Mouse (Mus musculus) liver, embryonic 14.5 days (tissue): ENCODE data around the gene Ptpn14. TPM values are rescaled to one million over a fixed set of nuclear protein-coding genes. Genes with fewer than 3 reads are reported as not detected.

Experiments used
- ATAC-seq: fragments of 200-750 bp; cut with Nextera tagmentation; 2 replicates; pipeline ENCODE4 v1.8.0; 2017; ENCODE audit warnings: moderate number of reproducible peaks, mild to moderate bottlenecking, moderate library complexity; ENCODE audit not compliant: insufficient read depth
- DNase-seq, 3 experiments: peaks; one replicate each; pipeline ENCODE4 v3.0.0-alpha.2; 2012 to 2013; ENCODE audit warnings: low read depth in 3 of 3, low spot score in 3 of 3
- H3K27ac ChIP-seq: fragments of 300-500 bp; sonication (generic); 2 replicates; pipeline ENCODE4 v1.5.1; 2014; ENCODE audit warnings: moderate library complexity, mild to moderate bottlenecking, control low read depth, inconsistent platforms
- H3K27me3 ChIP-seq: fragments of 300-500 bp; sonication (generic); 2 replicates; pipeline ENCODE4 v1.6.1; 2014; ENCODE audit warnings: mild to moderate bottlenecking, low read length, moderate library complexity; ENCODE audit not compliant: control insufficient read depth, insufficient read depth
- H3K36me3 ChIP-seq: fragments of 300-500 bp; sonication (generic); replicated peaks from 2 replicates; pipeline ENCODE4 v1.6.1; 2014; ENCODE audit warnings: low read depth; ENCODE audit not compliant: control insufficient read depth, insufficient read depth
- H3K4me1 ChIP-seq, 2 experiments: fragments of 200-500 bp in 1 of 2; fragments of 300-500 bp in 1 of 2; sonication (generic) in 1 of 2; replicated peaks; 2 replicates each; pipeline ENCODE4 v1.6.1; 2012 to 2014; ENCODE audit warnings: antibody characterized with exemption in 1 of 2, inconsistent platforms in 1 of 2, low read length in 1 of 2; ENCODE audit not compliant: control insufficient read depth in 2 of 2, insufficient read depth in 2 of 2
- H3K4me2 ChIP-seq: fragments of 300-500 bp; sonication (generic); 2 replicates; pipeline ENCODE4 v1.6.1; 2014; ENCODE audit warnings: low read depth, mild to moderate bottlenecking, control low read depth, moderate library complexity
- H3K4me3 ChIP-seq, 2 experiments: fragments of 200-500 bp in 1 of 2; fragments of 300-500 bp in 1 of 2; sonication (generic) in 1 of 2; 2 replicates each; pipeline ENCODE4 v1.5.1; 2012 to 2014; ENCODE audit warnings: low read depth in 2 of 2, low read length in 2 of 2, mild to moderate bottlenecking in 2 of 2, control low read depth in 1 of 2, inconsistent platforms in 1 of 2, moderate library complexity in 1 of 2; ENCODE audit not compliant: insufficient read depth in 1 of 2
- H3K9ac ChIP-seq: fragments of 300-500 bp; sonication (generic); replicated peaks from 2 replicates; pipeline ENCODE4 v1.6.1; 2014; ENCODE audit warnings: mild to moderate bottlenecking, control low read depth, moderate library complexity
- H3K9me3 ChIP-seq: fragments of 300-500 bp; sonication (generic); 2 replicates; pipeline ENCODE4 v1.6.1; 2016; ENCODE audit warnings: low read length, mixed read lengths; ENCODE audit not compliant: control insufficient read depth
- CTCF ChIP-seq: IDR thresholded peaks from 2 replicates; pipeline ENCODE4 v1.5.1; 2016; ENCODE audit warnings: antibody characterized with exemption, low read depth, control low read depth
- EP300 ChIP-seq: IDR thresholded peaks from 2 replicates; pipeline ENCODE4 v1.6.1; 2016; ENCODE audit warnings: antibody characterized with exemption, low read depth
- WGBS: fragments of 180-500 bp; shearing (Covaris S2); extraction: QIAGEN DNeasy Blood & Tissue Kit; methylation state at CpG from one replicate; pipeline ENCODE4 v1.1.7; 2014; ENCODE audit not compliant: insufficient replicate concordance; 5-methylcytosine and 5-hydroxymethylcytosine counted together
- polyA plus RNA-seq, 2 experiments: library from polyadenylated mRNA; depleted of rRNA in 1 of 2; stranded (reverse) in 1 of 2; unstranded in 1 of 2; fragments of >200 nt; fragmentation: Nextera tagmentation in 1 of 2; extraction: Ambion mirVana in 1 of 2; gene quantifications; 2 replicates each; pipeline versions ENCODE4 v1.2.1 to v1.2.3; 2012 to 2014

The Ptpn14 gene
- polyA plus RNA-seq, 2 experiments = 0.22 to 0.50 TPM

- Histone ChIP-seq H3K4me2 (no peak overlapping the region), H3K27ac (no peak overlapping the region), H3K4me1 (peaks cover 4 to 15% of the 10 kb centered on the region in 2 experiments; a peak in 2 of 4 replicates), H3K36me3 (no peaks in the 10 kb centered on the region), H3K9me3 (no peaks in the 10 kb centered on the region), H3K4me3 (no peak overlapping the region), H3K9ac (no peak overlapping the region), H3K27me3 (no peaks in the 10 kb centered on the region)
- WGBS = 46% methylated on average over 10 of the region's 10 CpGs
- DNase-seq (no peak), ATAC-seq (no peak; the same call in 1 of the 2 replicates)
- no peak for TF ChIP-seq EP300
- no peak for TF ChIP-seq CTCF
Observed at GRCm38 (mm10) chr1:189781721-189782345, 53.8 kb downstream of the Ptpn14 start.

GRCm38 (mm10) chr1:189782709-189783108, 54.6 kb downstream of the Ptpn14 start:
- no peaks in the 10 kb centered on the region for H3K9me3 ChIP-seq
- no peak overlapping the region for H3K9ac ChIP-seq
- H3K4me1 ChIP-seq = peaks cover 4 to 15% of the 10 kb centered on the region in 2 experiments; a peak in 2 of 4 replicates
- DNase-seq (no peak), ATAC-seq (no peak)
- TF ChIP-seq EP300 (no peak), CTCF (no peak)
- no peaks in the 10 kb centered on the region for H3K36me3 ChIP-seq
- no peak overlapping the region for H3K4me2 ChIP-seq
- no peak overlapping the region for H3K4me3 ChIP-seq
- no peak overlapping the region for H3K27ac ChIP-seq
- WGBS = 54% methylated on average over 6 of the region's 6 CpGs
- H3K27me3 ChIP-seq = no peaks in the 10 kb centered on the region

GRCm38 (mm10) chr1:189784503-189784902, 56.4 kb downstream of the Ptpn14 start:
- 73% methylated on average over 7 of the region's 7 CpGs for WGBS
- ATAC-seq = no peak

GRCm38 (mm10) chr1:189786707-189787485, 58.8 kb downstream of the Ptpn14 start:
- no peak for DNase-seq
- peaks cover 0 to 6% of the 10 kb centered on the region in 2 experiments; a peak in 2 of 4 replicates for H3K4me1 ChIP-seq
- 82% methylated on average over 26 of the region's 26 CpGs for WGBS
- H3K27me3 ChIP-seq = no peaks in the 10 kb centered on the region
- H3K9me3 ChIP-seq = no peaks in the 10 kb centered on the region
- H3K36me3 ChIP-seq = no peaks in the 10 kb centered on the region
- no peak overlapping the region for H3K9ac ChIP-seq
- no peak overlapping the region for H3K4me2 ChIP-seq
- TF ChIP-seq EP300 = no peak
- TF ChIP-seq CTCF = no peak
- no peak for ATAC-seq
- no peak overlapping the region for H3K4me3 ChIP-seq
- H3K27ac ChIP-seq = no peak overlapping the region

More at GRCm38 (mm10) chr1:189784503-189784902, 56.4 kb downstream of the Ptpn14 start:
- Histone ChIP-seq H3K4me1 (peaks cover 0 to 8% of the 10 kb centered on the region in 2 experiments; a peak in 2 of 4 replicates), H3K4me3 (no peak overlapping the region), H3K9me3 (no peaks in the 10 kb centered on the region), H3K4me2 (no peak overlapping the region), H3K9ac (no peak overlapping the region), H3K36me3 (no peaks in the 10 kb centered on the region), H3K27ac (no peak overlapping the region), H3K27me3 (no peaks in the 10 kb centered on the region)
- TF ChIP-seq EP300 (no peak), CTCF (no peak)
- no peak for DNase-seq

GRCm38 (mm10) chr1:189789545-189789944, 61.5 kb downstream of the Ptpn14 start:
- Histone ChIP-seq H3K9ac (no peak overlapping the region), H3K27me3 (no peaks in the 10 kb centered on the region), H3K36me3 (no peaks in the 10 kb centered on the region), H3K4me2 (no peak overlapping the region), H3K4me1 (no peaks in the 10 kb centered on the region), H3K4me3 (no peak overlapping the region), H3K9me3 (no peaks in the 10 kb centered on the region), H3K27ac (no peak overlapping the region)
- 67% methylated on average over 6 of the region's 6 CpGs for WGBS
- ATAC-seq (no peak), DNase-seq (no peak)
- TF ChIP-seq CTCF (no peak), EP300 (no peak)
